ENCODE assay signal across 10 mouse cellular contexts in genomic region chr4:128613326-128613725, GRCm38 (mm10). TPM values are rescaled to one million over a fixed set of nuclear protein-coding genes. Genes with fewer than 3 reads are reported as not detected.
DNase-seq lines count a peak whose midpoint lies in the region; ATAC-seq and TF ChIP-seq lines count a peak whose summit lies in the region.
"Had no signal": no experiment of that assay in that cellular context is flagged by ENCODE, and none has a peak within 500 bp of the region (broad histone marks: within the 10 kb centered on the region; RNA-seq: fewer than 3 reads in every experiment).

No protein-coding gene starts in this region.

- no peaks in the 10 kb centered on the region for H3K36me3 ChIP-seq in hindbrain, embryonic 11.5 days (ENCODE audit: control insufficient read depth, insufficient read depth, low read length)
- no peaks in the 10 kb centered on the region for H3K36me3 ChIP-seq in hindbrain, embryonic 13.5 days
- H3K36me3 ChIP-seq in ES-Bruce4 (ENCODE audit: control insufficient read depth, insufficient read depth, low read length, poor library complexity, severe bottlenecking): no peaks in the 10 kb centered on the region
- H3K36me3 ChIP-seq in lung, embryonic 16.5 days (ENCODE audit: control insufficient read depth, insufficient read depth, low read length): no peaks in the 10 kb centered on the region
- H3K36me3 ChIP-seq: limb, embryonic 12.5 days had no signal

- H3K4me1 ChIP-seq in hindbrain, embryonic 11.5 days (replicated peaks; ENCODE audit: control insufficient read depth, insufficient read depth, low read length): no peaks in the 10 kb centered on the region
- H3K4me1 ChIP-seq in hindbrain, embryonic 13.5 days (replicated peaks): peaks cover 17% of the 10 kb centered on the region
- H3K4me1 ChIP-seq in ES-Bruce4 (ENCODE audit: control insufficient read depth, insufficient read depth, low read length): no peaks in the 10 kb centered on the region
- peaks cover 26% of the 10 kb centered on the region for H3K4me1 ChIP-seq in lung, embryonic 16.5 days (replicated peaks; ENCODE audit: control insufficient read depth, insufficient read depth, low read length)

- peak; percentile 32 for TF ChIP-seq CTCF in ES-Bruce4 (IDR thresholded peaks at IDR 0.05; ENCODE audit: low read depth, low read length)

- WGBS in hindbrain, embryonic 11.5 days: 26% methylated on average over 8 of the region's 8 CpGs
- WGBS in hindbrain, embryonic 13.5 days: 21% methylated on average over 8 of the region's 8 CpGs
- WGBS in lung, embryonic 16.5 days: 17% methylated on average over 8 of the region's 8 CpGs

- no peak for ATAC-seq in hindbrain, embryonic 11.5 days (ENCODE audit: low FRiP score)
- ATAC-seq in hindbrain, embryonic 13.5 days (ENCODE audit: low FRiP score): no peak
- ATAC-seq in lung, embryonic 16.5 days (ENCODE audit: low read depth): no peak

- no peak for TF ChIP-seq EP300 in ES-Bruce4 (IDR thresholded peaks at IDR 0.05; ENCODE audit: insufficient read depth, low read depth, low read length)

- H3K27ac ChIP-seq in hindbrain, embryonic 11.5 days (ENCODE audit: low read depth, low read length): no peak overlapping the region
- H3K27ac ChIP-seq in hindbrain, embryonic 13.5 days: no peak overlapping the region
- H3K27ac ChIP-seq in ES-Bruce4 (ENCODE audit: insufficient read depth, low read length): no peak overlapping the region
- H3K27ac ChIP-seq in lung, embryonic 16.5 days (ENCODE audit: low read length): no peak overlapping the region
- H3K27ac ChIP-seq: embryonic facial prominence, embryonic 13.5 days; limb, embryonic 12.5 days had no signal

- no peaks in the 10 kb centered on the region for H3K9me3 ChIP-seq in hindbrain, embryonic 11.5 days (ENCODE audit: control insufficient read depth, low read length)
- H3K9me3 ChIP-seq in hindbrain, embryonic 13.5 days: no peaks in the 10 kb centered on the region
- H3K9me3 ChIP-seq in ES-Bruce4 (replicated peaks; ENCODE audit: control insufficient read depth, insufficient read depth, low read length, poor library complexity, severe bottlenecking): no peaks in the 10 kb centered on the region
- no peaks in the 10 kb centered on the region for H3K9me3 ChIP-seq in lung, embryonic 16.5 days (ENCODE audit: control insufficient read depth, low read length)
- H3K9me3 ChIP-seq: embryonic facial prominence, embryonic 13.5 days; limb, embryonic 12.5 days had no signal

- no peak overlapping the region for H3K9ac ChIP-seq in hindbrain, embryonic 11.5 days (ENCODE audit: low read depth, low read length)
- no peak overlapping the region for H3K9ac ChIP-seq in hindbrain, embryonic 13.5 days
- H3K9ac ChIP-seq in ES-Bruce4 (ENCODE audit: low read depth, poor library complexity, severe bottlenecking): no peak overlapping the region
- no peak overlapping the region; the same call in 1 of the 2 replicates for H3K9ac ChIP-seq in lung, embryonic 16.5 days (ENCODE audit: low read length)
- H3K9ac ChIP-seq: embryonic facial prominence, embryonic 13.5 days; limb, embryonic 12.5 days had no signal

- H3K27me3 ChIP-seq in hindbrain, embryonic 11.5 days (ENCODE audit: control insufficient read depth, insufficient read depth, low read length): no peaks in the 10 kb centered on the region
- 0 out of 2 replicates have a peak, but pooled peaks cover 8% of the 10 kb centered on the region for H3K27me3 ChIP-seq in hindbrain, embryonic 13.5 days
- H3K27me3 ChIP-seq in ES-Bruce4 (ENCODE audit: control insufficient read depth, insufficient read depth, low read length, poor library complexity, severe bottlenecking): no peaks in the 10 kb centered on the region
- H3K27me3 ChIP-seq in lung, embryonic 16.5 days (ENCODE audit: control insufficient read depth, insufficient read depth, low read depth, low read length): no peaks in the 10 kb centered on the region

- TF ChIP-seq POLR2A in ES-Bruce4 (IDR thresholded peaks at IDR 0.05; ENCODE audit: insufficient read depth, low read length): no peak

- peak; percentile 84 for DNase-seq in hindbrain, embryonic 11.5 days (ENCODE audit: low spot score)
- peak; percentile 62 for DNase-seq in c-Kit-positive CD71-negative TER-119-negative erythroid progenitor cells, embryonic 14.5 days (ENCODE audit: low read depth)
- peak; percentile 74 for DNase-seq in forelimb bud, embryonic 11.5 days (ENCODE audit: low read depth, low spot score)
- peak; percentile 60 for DNase-seq in telencephalon, adult 2 months (ENCODE audit: low read depth, low spot score)
- no peak for DNase-seq in testis, postnatal 14 days (ENCODE audit: low spot score)

- H3K4me3 ChIP-seq in hindbrain, embryonic 11.5 days (ENCODE audit: low read depth, low read length): no peak overlapping the region
- H3K4me3 ChIP-seq in hindbrain, embryonic 13.5 days: no peak overlapping the region
- no peak overlapping the region for H3K4me3 ChIP-seq in ES-Bruce4 (ENCODE audit: low read depth, low read length)
- no peak overlapping the region for H3K4me3 ChIP-seq in lung, embryonic 16.5 days (ENCODE audit: low read length)
- H3K4me3 ChIP-seq: embryonic facial prominence, embryonic 13.5 days; limb, embryonic 12.5 days had no signal

- H3K4me2 ChIP-seq in hindbrain, embryonic 11.5 days (replicated peaks; ENCODE audit: low read depth, low read length): no peak overlapping the region
- no peak overlapping the region for H3K4me2 ChIP-seq in hindbrain, embryonic 13.5 days
- peak overlapping the region; percentile 15; the same call in 1 of the 2 replicates for H3K4me2 ChIP-seq in lung, embryonic 16.5 days (ENCODE audit: low read depth, low read length)
- H3K4me2 ChIP-seq: embryonic facial prominence, embryonic 13.5 days; limb, embryonic 12.5 days had no signal

RNA-seq across cellular contexts. Expression of gene Zscan20, which starts 3.4 kb away (rescaled TPM):
- polyA plus RNA-seq in hindbrain, embryonic 11.5 days (2014; fragmentation: Nextera tagmentation; extraction: Ambion mirVana): 4.3 and 4.4 TPM in 2 replicates
- polyA plus RNA-seq in hindbrain, embryonic 13.5 days (2015; fragmentation: Nextera tagmentation; extraction: Ambion mirVana): 4.6 and 5.9 TPM in 2 replicates
- 6.1 and 6.5 TPM in 2 replicates for polyA plus RNA-seq in ES-Bruce4 (2011; ENCODE audit: insufficient read depth, insufficient read length, low read depth, missing spikeins)
- 4.2 and 4.5 TPM in 2 replicates for polyA plus RNA-seq in lung, embryonic 16.5 days (2015; fragmentation: Nextera tagmentation; extraction: Ambion mirVana)

RNA-seq across cellular contexts. Expression of gene Tlr12, which starts 5.1 kb away (rescaled TPM):
- polyA plus RNA-seq in hindbrain, embryonic 11.5 days (2014; fragmentation: Nextera tagmentation; extraction: Ambion mirVana): 0.13 and 0.20 TPM in 2 replicates
- polyA plus RNA-seq in hindbrain, embryonic 13.5 days (2015; fragmentation: Nextera tagmentation; extraction: Ambion mirVana): 1.3 and 1.4 TPM in 2 replicates
- polyA plus RNA-seq in ES-Bruce4 (2011; ENCODE audit: insufficient read depth, insufficient read length, low read depth, missing spikeins): not detected in 2 replicates
- 1.6 and 1.8 TPM in 2 replicates for polyA plus RNA-seq in lung, embryonic 16.5 days (2015; fragmentation: Nextera tagmentation; extraction: Ambion mirVana)

RNA-seq across cellular contexts. Expression of gene Phc2, which starts 41.2 kb away (rescaled TPM):
- polyA plus RNA-seq in hindbrain, embryonic 11.5 days (2014; fragmentation: Nextera tagmentation; extraction: Ambion mirVana): 46.8 and 92.2 TPM in 2 replicates
- polyA plus RNA-seq in hindbrain, embryonic 13.5 days (2015; fragmentation: Nextera tagmentation; extraction: Ambion mirVana): 31.3 and 35.8 TPM in 2 replicates
- polyA plus RNA-seq in ES-Bruce4 (2011; ENCODE audit: insufficient read depth, insufficient read length, low read depth, missing spikeins): 38.4 and 39.3 TPM in 2 replicates
- polyA plus RNA-seq in lung, embryonic 16.5 days (2015; fragmentation: Nextera tagmentation; extraction: Ambion mirVana): 18.9 and 19.8 TPM in 2 replicates
